Mouse (Mus musculus) liver, adult 2 months (tissue): ENCODE results near the gene Adgb.

Experiments
- CTCF ChIP-seq: fragments of 200-500 bp; IDR thresholded peaks from 2 replicates; pipeline ENCODE4 v1.5.1; 2011; ENCODE audit warnings: low read depth, low read length, control low read depth
- POLR2A ChIP-seq: fragments of 200-500 bp; IDR thresholded peaks from 2 replicates; pipeline ENCODE4 v1.6.1; 2011; ENCODE audit warnings: low read length, control low read depth; ENCODE audit not compliant: insufficient read depth; ENCODE audit errors: extremely low read depth

GRCm38 (mm10) chr10:10299987-10300386 is 172.1 kb downstream of the Adgb start:
- TF ChIP-seq POLR2A (no peak), CTCF (no peak)
